11 mouse cellular contexts compared by ENCODE assay signal in genomic region chr11:116571767-116572679, GRCm38 (mm10). TPM values are rescaled to one million over a fixed set of nuclear protein-coding genes. Genes with fewer than 3 reads are reported as not detected.
DNase-seq lines count a peak whose midpoint lies in the region; ATAC-seq and TF ChIP-seq lines count a peak whose summit lies in the region.
"Had no signal": no experiment of that assay in that cellular context is flagged by ENCODE, and none has a peak within 500 bp of the region (broad histone marks: within the 10 kb centered on the region; RNA-seq: fewer than 3 reads in every experiment).

No protein-coding gene starts in this region.

- H3K4me1 ChIP-seq in cerebellum, adult 2 months (ENCODE audit: control insufficient read depth, insufficient read depth, low read length), result peaks cover 62% of the 10 kb centered on the region
- peaks cover 73 to 85% of the 10 kb centered on the region in 2 experiments for H3K4me1 ChIP-seq in liver, embryonic 14.5 days (replicated peaks; ENCODE audit: control insufficient read depth in 2 of 2, insufficient read depth in 2 of 2, low read length in 1 of 2)
- H3K4me1 ChIP-seq in midbrain, embryonic 13.5 days (replicated peaks), result peaks cover 61% of the 10 kb centered on the region

- H3K4me2 ChIP-seq in liver, embryonic 14.5 days (ENCODE audit: low read depth), result peak overlapping the region; percentile 82
- no peak overlapping the region for H3K4me2 ChIP-seq in midbrain, embryonic 13.5 days (replicated peaks)
- H3K4me2 ChIP-seq: embryonic facial prominence, embryonic 13.5 days had no signal

- DNase-seq in cerebellum, adult 2 months, result peak; percentile 61 to 68
- no peak for DNase-seq in cerebellum, postnatal 4 days (ENCODE audit: low spot score in 2 of 2)
- peak; percentile 84 to 94 for DNase-seq in adrenal gland, adult (ENCODE audit: inconsistent age in 2 of 2, low spot score in 1 of 2)
- DNase-seq in heart, adult 18-20 months, result peak; percentile 71 to 73
- peak; percentile 83 for DNase-seq in liver, embryonic 14.5 days (ENCODE audit: low read depth in 3 of 3, low spot score in 3 of 3)
- DNase-seq in B cell, adult 2 months, result no peak
- DNase-seq in urinary bladder, postnatal 36 days (ENCODE audit: low spot score in 2 of 2), result no peak
- DNase-seq: kidney, postnatal 4 days had no signal

- TF ChIP-seq EP300 in liver, embryonic 14.5 days (IDR thresholded peaks at IDR 0.05; ENCODE audit: low read depth), result peak; percentile 72

- H3K36me3 ChIP-seq in liver, embryonic 14.5 days (replicated peaks; ENCODE audit: control insufficient read depth, insufficient read depth, low read depth), result peaks cover 3% of the 10 kb centered on the region
- no peaks in the 10 kb centered on the region for H3K36me3 ChIP-seq in midbrain, embryonic 13.5 days
- H3K36me3 ChIP-seq: embryonic facial prominence, embryonic 13.5 days had no signal

- no peaks in the 10 kb centered on the region for H3K9me3 ChIP-seq in liver, embryonic 14.5 days (ENCODE audit: control insufficient read depth, low read length)
- no peaks in the 10 kb centered on the region for H3K9me3 ChIP-seq in midbrain, embryonic 13.5 days
- H3K9me3 ChIP-seq: embryonic facial prominence, embryonic 13.5 days had no signal

- 39% methylated on average over 19 of the region's 19 CpGs for WGBS in cerebellum, adult 2 months
- 22% methylated on average over 19 of the region's 19 CpGs for WGBS in liver, embryonic 14.5 days (ENCODE audit: insufficient replicate concordance)
- WGBS in midbrain, embryonic 13.5 days, result 89% methylated on average over 19 of the region's 19 CpGs

- H3K27me3 ChIP-seq in cerebellum, adult 2 months (ENCODE audit: control insufficient read depth, insufficient read depth, low read length), result no peaks in the 10 kb centered on the region
- H3K27me3 ChIP-seq in liver, embryonic 14.5 days (ENCODE audit: control insufficient read depth, insufficient read depth, low read length), result no peaks in the 10 kb centered on the region
- no peaks in the 10 kb centered on the region for H3K27me3 ChIP-seq in midbrain, embryonic 13.5 days
- H3K27me3 ChIP-seq: embryonic facial prominence, embryonic 13.5 days had no signal

- peak; percentile 71 for ATAC-seq in liver, embryonic 14.5 days (ENCODE audit: insufficient read depth)
- ATAC-seq in midbrain, embryonic 13.5 days, result no peak

- no peak for TF ChIP-seq POLR2A in cerebellum, adult 2 months (IDR thresholded peaks at IDR 0.05; ENCODE audit: borderline replicate concordance, insufficient read depth, low read length)

- TF ChIP-seq CTCF in cerebellum, adult 2 months (IDR thresholded peaks at IDR 0.05; ENCODE audit: borderline replicate concordance, insufficient read depth, low read depth, low read length), result no peak
- no peak for TF ChIP-seq CTCF in liver, embryonic 14.5 days (IDR thresholded peaks at IDR 0.05; ENCODE audit: low read depth)

- peak overlapping the region; percentile 83 for H3K9ac ChIP-seq in liver, embryonic 14.5 days (replicated peaks)
- H3K9ac ChIP-seq in midbrain, embryonic 13.5 days (replicated peaks), result no peak overlapping the region
- H3K9ac ChIP-seq: embryonic facial prominence, embryonic 13.5 days had no signal

- H3K4me3 ChIP-seq in cerebellum, adult 2 months (replicated peaks; ENCODE audit: insufficient read depth, low read depth, low read length), result no peak overlapping the region
- peak overlapping the region; percentile 47 to 53 for H3K4me3 ChIP-seq in liver, embryonic 14.5 days (ENCODE audit: insufficient read depth in 1 of 2, low read depth in 2 of 2, low read length in 2 of 2)
- no peak overlapping the region for H3K4me3 ChIP-seq in midbrain, embryonic 13.5 days (replicated peaks)
- H3K4me3 ChIP-seq: embryonic facial prominence, embryonic 13.5 days had no signal

- H3K27ac ChIP-seq in cerebellum, adult 2 months (ENCODE audit: insufficient read depth, low read length), result no peak overlapping the region
- H3K27ac ChIP-seq in liver, embryonic 14.5 days, result peak overlapping the region; percentile 100
- no peak overlapping the region for H3K27ac ChIP-seq in midbrain, embryonic 13.5 days

RNA-seq across cellular contexts. Expression of gene Ube2o, which starts 9.2 kb away (rescaled TPM):
- polyA plus RNA-seq in cerebellum, adult 2 months (2012; rRNA removed), result 81.9 and 88.2 TPM in 2 replicates
- total RNA-seq in heart, adult 18-20 months (2021), result 10 to 100 TPM; 27.7 to 29.5 TPM
- 33.8 and 34.0 TPM in 2 replicates for polyA plus RNA-seq in liver, embryonic 14.5 days (2012; rRNA removed)
- polyA plus RNA-seq in liver, embryonic 14.5 days (2014; fragmentation: Nextera tagmentation; extraction: Ambion mirVana), result 25.9 and 32.3 TPM in 2 replicates
- 12.3 and 12.7 TPM in 2 replicates for polyA plus RNA-seq in midbrain, embryonic 13.5 days (2015; fragmentation: Nextera tagmentation; extraction: Ambion mirVana)

RNA-seq across cellular contexts. Expression of gene Aanat, which starts 14.2 kb away (rescaled TPM):
- 1.2 and 1.3 TPM in 2 replicates for polyA plus RNA-seq in cerebellum, adult 2 months (2012; rRNA removed)
- not detected for total RNA-seq in heart, adult 18-20 months (2021)
- polyA plus RNA-seq in liver, embryonic 14.5 days (2012; rRNA removed), result not detected in 2 replicates
- not detected in 2 replicates for polyA plus RNA-seq in liver, embryonic 14.5 days (2014; fragmentation: Nextera tagmentation; extraction: Ambion mirVana)
- polyA plus RNA-seq in midbrain, embryonic 13.5 days (2015; fragmentation: Nextera tagmentation; extraction: Ambion mirVana), result 0.22 and 0.34 TPM in 2 replicates
- polyA plus RNA-seq: embryonic facial prominence, embryonic 13.5 days; neural tube, embryonic 11.5 days had no signal

RNA-seq across cellular contexts. Expression of gene Sphk1, which starts 41.3 kb away (rescaled TPM):
- polyA plus RNA-seq in cerebellum, adult 2 months (2012; rRNA removed), result 9.0 and 9.7 TPM in 2 replicates
- 1 to 10 TPM in 1 of 2 experiments, under 1 TPM in 1; 0.94 to 1.4 TPM for total RNA-seq in heart, adult 18-20 months (2021)
- polyA plus RNA-seq in liver, embryonic 14.5 days (2012; rRNA removed), result 23.0 and 24.1 TPM in 2 replicates
- 26.8 and 32.2 TPM in 2 replicates for polyA plus RNA-seq in liver, embryonic 14.5 days (2014; fragmentation: Nextera tagmentation; extraction: Ambion mirVana)
- 3.1 and 3.2 TPM in 2 replicates for polyA plus RNA-seq in midbrain, embryonic 13.5 days (2015; fragmentation: Nextera tagmentation; extraction: Ambion mirVana)

RNA-seq across cellular contexts. Expression of gene Rhbdf2, which starts 54.8 kb away (rescaled TPM):
- 1.9 and 2.2 TPM in 2 replicates for polyA plus RNA-seq in cerebellum, adult 2 months (2012; rRNA removed)
- total RNA-seq in heart, adult 18-20 months (2021), result 10 to 100 TPM; 10.6 to 11.5 TPM
- polyA plus RNA-seq in liver, embryonic 14.5 days (2012; rRNA removed), result 8.3 and 11.1 TPM in 2 replicates
- polyA plus RNA-seq in liver, embryonic 14.5 days (2014; fragmentation: Nextera tagmentation; extraction: Ambion mirVana), result 3.8 and 5.2 TPM in 2 replicates
- polyA plus RNA-seq in midbrain, embryonic 13.5 days (2015; fragmentation: Nextera tagmentation; extraction: Ambion mirVana), result 0.76 and 0.77 TPM in 2 replicates

Comparison
In these comparisons a context has a peak if more than half of its experiments do, and no peak if none do; other contexts are left out.
1. DNase-seq: peak in cerebellum, adult 2 months (2 of 2), adrenal gland, adult (2 of 2), heart, adult 18-20 months (2 of 2) and liver, embryonic 14.5 days (3 of 3); none in cerebellum, postnatal 4 days (0 of 2), B cell, adult 2 months (0 of 2) and urinary bladder, postnatal 36 days (0 of 2).
2. H3K4me3 ChIP-seq: peak in liver, embryonic 14.5 days (2 of 2); none in cerebellum, adult 2 months (single experiment) and midbrain, embryonic 13.5 days (single experiment).